Mouse (Mus musculus): ENCODE data around the gene Six3. TPM values are rescaled to one million over a fixed set of nuclear protein-coding genes. Genes with fewer than 3 reads are reported as not detected.

The Six3 gene
- polyA plus RNA-seq, 1 experiment: not detected

DNA sequence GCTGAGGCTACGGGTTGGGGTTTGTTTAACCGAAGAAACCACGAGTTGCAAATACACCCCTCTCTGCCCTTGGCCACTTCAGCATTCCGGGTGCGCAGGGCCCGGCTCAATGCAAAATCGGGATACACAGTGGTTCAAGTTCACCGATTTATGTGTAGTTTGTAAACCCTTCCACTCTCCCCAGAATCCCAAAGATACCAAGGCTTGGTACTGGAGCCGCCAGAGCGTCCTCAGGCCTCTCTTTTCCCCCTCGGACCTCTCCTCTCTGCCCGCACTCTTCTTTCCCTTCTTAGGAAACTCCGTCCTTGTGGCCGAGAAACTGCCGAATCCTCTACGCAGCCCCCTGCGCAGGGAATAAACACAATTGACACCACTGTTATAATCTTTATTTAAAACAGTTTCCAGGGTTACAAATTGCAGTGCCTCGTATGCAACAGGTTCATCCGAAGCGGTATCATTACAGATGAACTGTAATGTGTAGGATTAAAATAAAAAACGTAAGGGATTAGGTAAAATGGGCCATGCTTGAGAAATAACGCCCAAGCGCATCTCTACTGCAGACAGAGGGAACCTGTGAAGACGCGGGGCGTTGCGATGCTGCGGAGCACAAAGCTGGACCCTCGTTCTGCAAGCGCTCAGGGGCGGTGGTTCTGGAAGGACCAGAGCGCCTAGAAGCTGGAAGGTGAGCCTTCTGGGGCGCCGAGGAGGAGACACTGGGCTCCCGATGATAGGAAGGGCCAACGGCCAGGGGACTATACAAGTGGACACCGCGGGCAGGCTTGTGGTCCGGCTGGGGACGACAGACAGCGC lies 5.6 kb upstream of the Six3 start:
- Histone ChIP-seq H3K27me3 (ENCODE audit: control insufficient read depth, insufficient read depth, low read length) (peaks cover 5% of the 10 kb centered on the region), H3K36me3 (ENCODE audit: control insufficient read depth, insufficient read depth, low read length) (no peaks in the 10 kb centered on the region), H3K4me1 (ENCODE audit: control insufficient read depth, insufficient read depth, low read length) (peaks cover 8% of the 10 kb centered on the region; the same call in 1 of the 2 replicates), H3K4me3 (ENCODE audit: control insufficient read depth, low read depth, low read length) (no peak overlapping the region), H3K27ac (ENCODE audit: control insufficient read depth, insufficient read depth, low read depth, low read length) (no peak overlapping the region)
- TF ChIP-seq CTCF (IDR thresholded peaks at IDR 0.05; ENCODE audit: control insufficient read depth, insufficient read depth, insufficient replicate concordance, low read depth, low read length): no peak
- no peak for TF ChIP-seq POLR2A (IDR thresholded peaks at IDR 0.05; ENCODE audit: control insufficient read depth, low read depth, low read length)

DNA sequence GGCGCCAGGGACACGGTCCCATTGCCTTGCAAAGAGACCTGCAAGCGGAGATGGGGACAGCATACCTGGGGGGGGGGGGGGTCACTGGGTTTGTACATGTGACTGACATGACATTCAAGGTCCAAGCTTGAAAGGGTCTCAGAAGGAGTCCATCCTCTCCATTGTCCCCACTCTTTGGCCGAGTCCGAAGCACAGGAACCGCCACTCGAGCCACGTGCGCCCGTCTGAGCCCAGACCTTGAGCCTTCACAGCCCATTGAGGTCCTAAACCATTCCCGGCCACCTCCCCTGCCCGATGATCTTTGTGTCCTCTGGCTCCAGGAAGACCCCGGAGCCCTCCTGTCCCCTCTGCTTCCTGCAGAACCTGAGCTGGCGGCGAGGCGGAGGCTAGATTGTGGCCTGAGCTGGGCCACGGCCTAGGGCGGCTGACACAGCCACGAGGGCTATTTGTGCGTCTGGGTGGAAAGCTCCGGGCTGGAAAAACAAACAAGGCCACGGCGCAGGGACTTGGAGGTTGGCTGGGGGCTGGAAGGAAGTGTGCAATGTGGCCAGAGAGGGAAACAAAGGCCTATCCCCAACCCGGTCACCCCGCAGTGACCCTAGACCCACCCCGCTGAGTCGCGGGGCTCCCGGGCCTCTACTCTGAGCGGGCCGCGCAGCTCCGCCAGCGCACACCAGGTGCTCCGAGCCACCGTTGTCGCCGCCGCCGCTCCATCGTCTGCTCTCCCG lies 4.9 kb upstream of the Six3 start:
- Histone ChIP-seq H3K27ac (ENCODE audit: control insufficient read depth, insufficient read depth, low read depth, low read length) (no peak overlapping the region), H3K4me3 (ENCODE audit: control insufficient read depth, low read depth, low read length) (no peak overlapping the region), H3K4me1 (ENCODE audit: control insufficient read depth, insufficient read depth, low read length) (peaks cover 8% of the 10 kb centered on the region; the same call in 1 of the 2 replicates), H3K27me3 (ENCODE audit: control insufficient read depth, insufficient read depth, low read length) (peaks cover 5% of the 10 kb centered on the region), H3K36me3 (ENCODE audit: control insufficient read depth, insufficient read depth, low read length) (no peaks in the 10 kb centered on the region)
- no peak for TF ChIP-seq CTCF (IDR thresholded peaks at IDR 0.05; ENCODE audit: control insufficient read depth, insufficient read depth, insufficient replicate concordance, low read depth, low read length)
- TF ChIP-seq POLR2A (IDR thresholded peaks at IDR 0.05; ENCODE audit: control insufficient read depth, low read depth, low read length): no peak

DNA sequence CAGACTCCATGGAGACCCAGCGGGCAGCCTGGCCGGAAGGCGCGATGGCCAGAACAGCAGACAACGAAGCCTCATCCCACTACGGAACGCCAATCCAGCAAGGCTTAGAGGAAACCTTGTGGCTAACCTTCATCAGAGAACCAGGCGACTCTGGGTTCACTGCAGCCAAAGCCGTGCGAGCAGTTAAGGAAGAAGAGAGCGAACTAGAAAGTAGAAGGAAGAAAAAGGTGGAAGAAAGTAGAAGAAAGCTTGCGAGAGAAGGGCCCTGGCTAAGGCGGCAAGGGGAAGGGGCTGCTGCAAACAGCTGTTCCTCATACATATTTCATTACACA lies 4.3 kb upstream of the Six3 start:
- no peak for TF ChIP-seq CTCF (IDR thresholded peaks at IDR 0.05; ENCODE audit: control insufficient read depth, insufficient read depth, insufficient replicate concordance, low read depth, low read length)
- Histone ChIP-seq H3K4me1 (ENCODE audit: control insufficient read depth, insufficient read depth, low read length) (peaks cover 8% of the 10 kb centered on the region; the same call in 1 of the 2 replicates), H3K4me3 (ENCODE audit: control insufficient read depth, low read depth, low read length) (no peak overlapping the region), H3K27me3 (ENCODE audit: control insufficient read depth, insufficient read depth, low read length) (peaks cover 5% of the 10 kb centered on the region), H3K36me3 (ENCODE audit: control insufficient read depth, insufficient read depth, low read length) (no peaks in the 10 kb centered on the region), H3K27ac (ENCODE audit: control insufficient read depth, insufficient read depth, low read depth, low read length) (no peak overlapping the region)

DNA sequence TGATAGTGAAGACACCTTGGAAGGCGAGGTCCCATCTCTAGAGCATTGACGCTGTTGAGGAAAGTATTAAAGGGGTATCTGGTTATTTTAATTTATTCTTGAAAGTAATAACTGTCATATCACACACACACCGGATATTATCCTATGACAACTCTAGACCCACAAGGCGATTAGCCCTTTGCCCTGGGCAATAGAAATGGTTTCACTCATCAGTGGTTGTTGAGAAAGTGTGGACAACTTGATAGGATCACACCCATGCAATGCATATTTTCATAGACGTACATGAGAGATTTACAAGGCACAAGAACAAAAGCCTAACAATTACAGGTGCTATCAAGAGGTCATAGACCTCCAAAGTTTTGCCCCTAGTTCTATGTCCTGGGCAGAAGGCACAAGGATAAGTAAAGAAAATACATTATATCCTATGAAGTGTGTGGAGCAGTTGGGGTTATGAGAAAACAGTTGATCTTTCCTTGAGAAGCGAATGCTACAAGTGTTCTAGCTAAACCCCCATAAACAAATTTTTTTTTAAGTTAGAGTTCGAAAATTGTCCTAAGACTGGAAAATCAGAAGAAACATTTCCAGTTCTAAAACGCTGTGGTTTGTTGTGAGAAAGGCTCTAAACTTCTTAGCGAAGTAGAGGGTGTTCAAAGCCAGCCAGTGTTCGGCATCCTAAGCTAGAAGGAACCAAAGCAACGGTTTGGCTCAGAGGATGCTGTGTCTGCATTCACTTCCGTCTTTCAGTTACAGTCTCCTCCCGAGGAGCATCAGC lies 3.6 kb upstream of the Six3 start:
- TF ChIP-seq CTCF (IDR thresholded peaks at IDR 0.05; ENCODE audit: control insufficient read depth, insufficient read depth, insufficient replicate concordance, low read depth, low read length) (no peak), POLR2A (IDR thresholded peaks at IDR 0.05; ENCODE audit: control insufficient read depth, low read depth, low read length) (no peak)
- H3K27ac ChIP-seq (ENCODE audit: control insufficient read depth, insufficient read depth, low read depth, low read length): no peak overlapping the region
- H3K4me1 ChIP-seq (ENCODE audit: control insufficient read depth, insufficient read depth, low read length): peaks cover 8% of the 10 kb centered on the region; the same call in 1 of the 2 replicates
- H3K4me3 ChIP-seq (ENCODE audit: control insufficient read depth, low read depth, low read length): no peak overlapping the region
- H3K27me3 ChIP-seq (ENCODE audit: control insufficient read depth, insufficient read depth, low read length): peaks cover 5% of the 10 kb centered on the region
- H3K36me3 ChIP-seq (ENCODE audit: control insufficient read depth, insufficient read depth, low read length): no peaks in the 10 kb centered on the region

DNA sequence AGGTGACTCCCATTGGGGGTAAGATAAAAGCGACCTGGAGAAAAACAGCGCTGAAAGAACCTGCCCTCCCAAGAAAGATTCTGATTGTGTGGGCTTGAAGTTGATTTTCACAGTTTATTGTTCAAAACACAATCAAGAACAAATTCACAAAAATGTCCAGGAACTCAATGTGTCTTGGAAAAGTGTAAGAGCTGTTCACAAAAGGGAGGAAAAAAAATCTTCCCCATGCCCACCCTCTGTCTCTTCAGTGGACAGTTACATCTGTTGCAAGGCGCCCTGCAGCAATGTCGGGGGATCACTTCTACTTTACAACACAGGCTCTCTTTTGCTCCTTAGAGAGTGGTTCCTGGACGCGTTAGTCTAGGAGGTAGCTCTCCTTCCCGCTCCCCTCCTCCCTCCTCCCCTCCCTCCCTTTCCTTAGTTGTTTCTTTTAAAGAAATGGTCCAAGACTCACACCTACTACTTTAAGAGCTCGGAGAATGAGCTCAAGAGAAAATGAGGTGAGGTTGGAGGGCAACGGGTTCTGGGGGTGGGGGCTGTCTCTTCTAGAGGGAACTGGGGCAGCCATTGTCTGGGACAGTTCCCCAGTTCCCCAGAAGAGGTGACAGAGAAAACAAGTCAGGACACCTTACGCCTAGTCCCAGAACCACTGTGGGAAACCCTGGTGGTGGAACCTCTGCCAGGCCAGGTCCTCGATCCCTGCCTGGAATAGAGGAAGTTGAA lies 2.9 kb upstream of the Six3 start:
- Histone ChIP-seq H3K27me3 (ENCODE audit: control insufficient read depth, insufficient read depth, low read length) (peaks cover 5% of the 10 kb centered on the region), H3K4me3 (ENCODE audit: control insufficient read depth, low read depth, low read length) (no peak overlapping the region), H3K36me3 (ENCODE audit: control insufficient read depth, insufficient read depth, low read length) (no peaks in the 10 kb centered on the region), H3K4me1 (ENCODE audit: control insufficient read depth, insufficient read depth, low read length) (peaks cover 8% of the 10 kb centered on the region; the same call in 1 of the 2 replicates), H3K27ac (ENCODE audit: control insufficient read depth, insufficient read depth, low read depth, low read length) (no peak overlapping the region)
- no peak for TF ChIP-seq POLR2A (IDR thresholded peaks at IDR 0.05; ENCODE audit: control insufficient read depth, low read depth, low read length)
- TF ChIP-seq CTCF (IDR thresholded peaks at IDR 0.05; ENCODE audit: control insufficient read depth, insufficient read depth, insufficient replicate concordance, low read depth, low read length): no peak

DNA sequence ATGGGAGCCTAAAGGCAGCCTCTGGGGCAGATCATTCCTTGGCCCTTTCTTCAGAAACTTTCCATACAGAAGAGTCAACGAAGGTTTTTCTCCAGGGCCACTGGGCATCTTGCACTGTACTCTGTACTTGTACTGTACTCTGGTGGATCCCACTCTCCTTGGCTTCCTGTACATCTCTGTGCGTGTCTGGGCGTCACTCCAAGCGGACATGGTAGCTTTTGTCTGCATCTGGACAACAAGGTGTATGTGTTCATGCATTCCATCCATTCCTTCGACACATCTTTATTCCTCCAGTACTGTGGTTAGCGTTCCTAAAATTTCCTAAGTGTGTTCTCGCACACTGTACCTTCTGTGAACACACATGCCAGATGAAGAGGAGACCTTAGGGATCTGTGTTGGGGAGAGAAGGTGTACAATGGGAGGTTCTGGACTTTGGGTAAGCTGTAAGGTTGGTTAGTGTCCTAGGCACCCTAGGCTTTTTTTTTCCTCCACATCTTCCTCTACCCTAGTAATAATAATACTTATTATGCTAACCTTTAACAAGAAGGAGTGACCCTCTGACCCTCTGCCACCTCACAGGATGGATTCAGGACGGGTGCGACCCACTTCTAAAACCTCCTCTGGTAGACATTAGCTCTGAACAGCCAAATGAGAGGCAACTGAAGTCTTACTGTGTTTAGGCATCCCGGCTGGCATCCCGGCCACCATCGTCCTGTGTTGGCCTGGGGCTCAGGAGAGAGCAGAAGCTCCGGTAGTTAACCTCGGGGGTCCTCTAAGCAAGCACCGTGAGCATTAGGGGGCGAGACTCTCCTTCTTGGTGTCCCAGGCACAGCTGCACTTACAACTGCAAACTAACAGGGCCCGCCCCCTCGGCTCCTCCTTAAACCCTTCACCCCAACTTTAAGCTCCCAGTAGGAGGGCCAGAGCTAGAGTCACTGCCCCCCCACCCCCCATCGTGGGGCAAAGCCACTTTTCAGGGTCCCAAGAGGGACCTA lies 1.6 kb upstream of the Six3 start:
- Histone ChIP-seq H3K36me3 (ENCODE audit: control insufficient read depth, insufficient read depth, low read length) (no peaks in the 10 kb centered on the region), H3K27ac (ENCODE audit: control insufficient read depth, insufficient read depth, low read depth, low read length) (no peak overlapping the region), H3K27me3 (ENCODE audit: control insufficient read depth, insufficient read depth, low read length) (peaks cover 7% of the 10 kb centered on the region), H3K4me3 (ENCODE audit: control insufficient read depth, low read depth, low read length) (no peak overlapping the region), H3K4me1 (ENCODE audit: control insufficient read depth, insufficient read depth, low read length) (peaks cover 8% of the 10 kb centered on the region; the same call in 1 of the 2 replicates)
- no peak for TF ChIP-seq POLR2A (IDR thresholded peaks at IDR 0.05; ENCODE audit: control insufficient read depth, low read depth, low read length)
- TF ChIP-seq CTCF (IDR thresholded peaks at IDR 0.05; ENCODE audit: control insufficient read depth, insufficient read depth, insufficient replicate concordance, low read depth, low read length): no peak

Data from testis, adult 2 months (tissue).